Mouse (Mus musculus) cortical plate, adult 2 months (tissue): Measurements from ENCODE around the gene Zbtb8b.

Experiments used
- CTCF ChIP-seq: fragments of 200-500 bp; IDR thresholded peaks from 2 replicates; pipeline ENCODE4 v1.5.1; 2011; ENCODE audit warnings: mild to moderate bottlenecking, control low read depth, low read length; ENCODE audit not compliant: insufficient read depth; ENCODE audit errors: extremely low read depth
- POLR2A ChIP-seq: fragments of 200-500 bp; IDR thresholded peaks from 2 replicates; pipeline ENCODE4 v1.6.1; 2011; ENCODE audit warnings: mild to moderate bottlenecking, low read length, control low read depth; ENCODE audit not compliant: insufficient read depth; ENCODE audit errors: extremely low read depth

- TF ChIP-seq POLR2A: no peak
- no peak for TF ChIP-seq CTCF
These were observed 19.1 kb upstream of the Zbtb8b start for GRCm38 (mm10) chr4:129459726-129460125.
